In genomic region chr4:63559127-63559697, GRCm38 (mm10) we compare ENCODE assay signal across 8 mouse cellular contexts. TPM values are rescaled to one million over a fixed set of nuclear protein-coding genes. Genes with fewer than 3 reads are reported as not detected.
DNase-seq lines count a peak whose midpoint lies in the region; ATAC-seq and TF ChIP-seq lines count a peak whose summit lies in the region.

No protein-coding gene starts in this region.

- WGBS in kidney, embryonic 15.5 days, result 36% methylated on average over 9 of the region's 9 CpGs
- WGBS in bone marrow, adult 2 months, result 26% methylated on average over 9 of the region's 9 CpGs
- WGBS in hindbrain, embryonic 13.5 days, result 26% methylated on average over 9 of the region's 9 CpGs
- WGBS in midbrain, embryonic 12.5 days, result 40% methylated on average over 9 of the region's 9 CpGs

- DNase-seq in kidney, adult 11 months, result no peak
- no peak for DNase-seq in frontal cortex, postnatal 14 days (ENCODE audit: low spot score in 2 of 2)

- no peak for TF ChIP-seq POLR2A in bone marrow, adult 2 months (IDR thresholded peaks at IDR 0.05; ENCODE audit: borderline replicate concordance, control insufficient read depth, low read depth, low read length)

- no peaks in the 10 kb centered on the region for H3K27me3 ChIP-seq in kidney, embryonic 15.5 days
- peaks cover 26% of the 10 kb centered on the region for H3K27me3 ChIP-seq in hindbrain, embryonic 13.5 days
- peaks cover 21% of the 10 kb centered on the region for H3K27me3 ChIP-seq in midbrain, embryonic 12.5 days

- 0 out of 2 replicates have a peak overlapping the region, but pooled peaks have one; percentile 71 for H3K27ac ChIP-seq in kidney, embryonic 15.5 days
- peak overlapping the region; percentile 86; the same call in 1 of the 2 replicates for H3K27ac ChIP-seq in bone marrow, adult 2 months (ENCODE audit: control insufficient read depth, insufficient read depth, low read depth, low read length, poor library complexity)
- H3K27ac ChIP-seq in hindbrain, embryonic 13.5 days, result no peak overlapping the region
- H3K27ac ChIP-seq in midbrain, embryonic 12.5 days (replicated peaks), result no peak overlapping the region

- peaks cover 51% of the 10 kb centered on the region for H3K4me1 ChIP-seq in kidney, embryonic 15.5 days
- peaks cover 19% of the 10 kb centered on the region for H3K4me1 ChIP-seq in bone marrow, adult 2 months (ENCODE audit: control insufficient read depth, insufficient read depth, low read length)
- H3K4me1 ChIP-seq in hindbrain, embryonic 13.5 days (replicated peaks), result peaks cover 27% of the 10 kb centered on the region
- peaks cover 32% of the 10 kb centered on the region for H3K4me1 ChIP-seq in midbrain, embryonic 12.5 days

- peak overlapping the region; percentile 88 for H3K4me2 ChIP-seq in kidney, embryonic 15.5 days
- H3K4me2 ChIP-seq in hindbrain, embryonic 13.5 days, result peak overlapping the region; percentile 83
- peak overlapping the region; percentile 83 for H3K4me2 ChIP-seq in midbrain, embryonic 12.5 days (replicated peaks)

- peak overlapping the region; percentile 76 for H3K9ac ChIP-seq in kidney, embryonic 15.5 days
- H3K9ac ChIP-seq in hindbrain, embryonic 13.5 days, result peak overlapping the region; percentile 84
- peak overlapping the region; percentile 81 for H3K9ac ChIP-seq in midbrain, embryonic 12.5 days (replicated peaks)

- peak; percentile 7; the same call in 1 of the 2 replicates for ATAC-seq in kidney, embryonic 15.5 days (replicated peaks; ENCODE audit: low FRiP score)
- ATAC-seq in hindbrain, embryonic 13.5 days (ENCODE audit: low FRiP score), result peak; percentile 38; the same call in 1 of the 2 replicates
- ATAC-seq in midbrain, embryonic 12.5 days (ENCODE audit: low FRiP score, low read depth), result peak; percentile 24
- ATAC-seq in granulocyte monocyte progenitor cell, adult 5-6 weeks (replicated peaks; ENCODE audit: poor library complexity, severe bottlenecking), result no peak
- no peak for ATAC-seq in monocyte, adult 5-6 weeks (replicated peaks; ENCODE audit: insufficient number of reproducible peaks, low FRiP score, low TSS enrichment, poor library complexity, severe bottlenecking)

- TF ChIP-seq CTCF in bone marrow, adult 2 months (IDR thresholded peaks at IDR 0.05; ENCODE audit: control insufficient read depth, insufficient read depth, low read length), result no peak

- H3K36me3 ChIP-seq in kidney, embryonic 15.5 days, result peaks cover 15% of the 10 kb centered on the region
- no peaks in the 10 kb centered on the region for H3K36me3 ChIP-seq in hindbrain, embryonic 13.5 days
- 0 out of 2 replicates have a peak, but pooled peaks cover 7% of the 10 kb centered on the region for H3K36me3 ChIP-seq in midbrain, embryonic 12.5 days

- no peaks in the 10 kb centered on the region for H3K9me3 ChIP-seq in kidney, embryonic 15.5 days (replicated peaks)
- H3K9me3 ChIP-seq in hindbrain, embryonic 13.5 days, result no peaks in the 10 kb centered on the region
- no peaks in the 10 kb centered on the region for H3K9me3 ChIP-seq in midbrain, embryonic 12.5 days

- peak overlapping the region; percentile 69 for H3K4me3 ChIP-seq in kidney, embryonic 15.5 days (replicated peaks)
- H3K4me3 ChIP-seq in bone marrow, adult 2 months (replicated peaks; ENCODE audit: control insufficient read depth, low read depth, low read length), result peak overlapping the region; percentile 79
- H3K4me3 ChIP-seq in hindbrain, embryonic 13.5 days, result peak overlapping the region; percentile 65
- H3K4me3 ChIP-seq in midbrain, embryonic 12.5 days, result peak overlapping the region; percentile 71

RNA-seq across cellular contexts. Expression of gene Tmem268, which starts 0.6 kb away (rescaled TPM):
- polyA plus RNA-seq in kidney, embryonic 15.5 days (2015; fragmentation: Nextera tagmentation; extraction: Ambion mirVana), result 5.9 and 7.8 TPM in 2 replicates
- 5.6 and 8.5 TPM in 2 replicates for polyA plus RNA-seq in bone marrow, adult 2 months (2011; ENCODE audit: insufficient read depth, insufficient read length, low replicate concordance, missing spikeins)
- 3.0 and 4.4 TPM in 2 replicates for polyA plus RNA-seq in hindbrain, embryonic 13.5 days (2015; fragmentation: Nextera tagmentation; extraction: Ambion mirVana)
- polyA plus RNA-seq in midbrain, embryonic 12.5 days (2016; fragmentation: Nextera tagmentation; extraction: Ambion mirVana), result 4.8 and 5.2 TPM in 2 replicates
- total RNA-seq in granulocyte monocyte progenitor cell, adult 5-6 weeks (2014; fragmentation: Nextera tagmentation), result 6.5 and 6.6 TPM in 2 replicates
- 14.6 and 16.7 TPM in 2 replicates for total RNA-seq in granulocyte monocyte progenitor cell, adult 5-6 weeks (2017)
- total RNA-seq in monocyte, adult 5-6 weeks (2017), result 5.0 to 42.9 TPM (median 14.7 TPM) in 3 replicates

RNA-seq across cellular contexts. Expression of gene Atp6v1g1, which starts 14.6 kb away (rescaled TPM):
- 287 and 307 TPM in 2 replicates for polyA plus RNA-seq in kidney, embryonic 15.5 days (2015; fragmentation: Nextera tagmentation; extraction: Ambion mirVana)
- 79.7 and 87.6 TPM in 2 replicates for polyA plus RNA-seq in bone marrow, adult 2 months (2011; ENCODE audit: insufficient read depth, insufficient read length, low replicate concordance, missing spikeins)
- polyA plus RNA-seq in hindbrain, embryonic 13.5 days (2015; fragmentation: Nextera tagmentation; extraction: Ambion mirVana), result 464 and 480 TPM in 2 replicates
- polyA plus RNA-seq in midbrain, embryonic 12.5 days (2016; fragmentation: Nextera tagmentation; extraction: Ambion mirVana), result 358 and 367 TPM in 2 replicates
- 97.1 and 115 TPM in 2 replicates for total RNA-seq in granulocyte monocyte progenitor cell, adult 5-6 weeks (2014; fragmentation: Nextera tagmentation)
- total RNA-seq in granulocyte monocyte progenitor cell, adult 5-6 weeks (2017), result 72.3 and 98.9 TPM in 2 replicates
- total RNA-seq in monocyte, adult 5-6 weeks (2017), result 72.4 to 128 TPM (median 93.3 TPM) in 3 replicates

RNA-seq across cellular contexts. Expression of gene Gm11213, which starts 45.8 kb away (rescaled TPM):
- not detected in 2 replicates for polyA plus RNA-seq in kidney, embryonic 15.5 days (2015; fragmentation: Nextera tagmentation; extraction: Ambion mirVana)
- polyA plus RNA-seq in bone marrow, adult 2 months (2011; ENCODE audit: insufficient read depth, insufficient read length, low replicate concordance, missing spikeins), result not detected in 2 replicates
- polyA plus RNA-seq in hindbrain, embryonic 13.5 days (2015; fragmentation: Nextera tagmentation; extraction: Ambion mirVana), result not detected in 2 replicates
- not detected in 2 replicates for polyA plus RNA-seq in midbrain, embryonic 12.5 days (2016; fragmentation: Nextera tagmentation; extraction: Ambion mirVana)
- total RNA-seq in granulocyte monocyte progenitor cell, adult 5-6 weeks (2014; fragmentation: Nextera tagmentation), result not detected in 2 replicates
- total RNA-seq in granulocyte monocyte progenitor cell, adult 5-6 weeks (2017), result not detected in 2 replicates
- not detected in 3 replicates for total RNA-seq in monocyte, adult 5-6 weeks (2017)

Comparison
In these comparisons a context has a peak if more than half of its experiments do, and no peak if none do; other contexts are left out.
1. ATAC-seq: peak in kidney, embryonic 15.5 days (single experiment), hindbrain, embryonic 13.5 days (single experiment) and midbrain, embryonic 12.5 days (single experiment); none in granulocyte monocyte progenitor cell, adult 5-6 weeks (single experiment) and monocyte, adult 5-6 weeks (single experiment).
2. H3K27ac ChIP-seq: peak in kidney, embryonic 15.5 days (single experiment) and bone marrow, adult 2 months (single experiment); none in hindbrain, embryonic 13.5 days (single experiment) and midbrain, embryonic 12.5 days (single experiment).
3. Peak in every context shown above with its lines, with median percentiles within 50 percentile points of each other: H3K4me2 ChIP-seq, H3K4me3 ChIP-seq and H3K9ac ChIP-seq.